Mouse (Mus musculus) bone marrow, adult 2 months (tissue): ENCODE measurements around the gene Fzr1. TPM values are rescaled to one million over a fixed set of nuclear protein-coding genes. Genes with fewer than 3 reads are reported as not detected.

ENCODE experiments used
- H3K27ac ChIP-seq: fragments of 200-500 bp; 2 replicates; pipeline ENCODE4 v1.5.1; 2012; ENCODE audit warnings: low read depth, mild to moderate bottlenecking, control low read depth, inconsistent platforms, low read length; ENCODE audit not compliant: control insufficient read depth, poor library complexity, insufficient read depth
- H3K4me1 ChIP-seq: fragments of 200-500 bp; 2 replicates; pipeline ENCODE4 v1.6.1; 2011; ENCODE audit warnings: low read length; ENCODE audit not compliant: control insufficient read depth, insufficient read depth
- H3K4me3 ChIP-seq: fragments of 200-500 bp; replicated peaks from 2 replicates; pipeline ENCODE3; 2011; ENCODE audit warnings: mild to moderate bottlenecking, low read depth, low read length, control low read depth; ENCODE audit not compliant: control insufficient read depth
- CTCF ChIP-seq: fragments of 200-500 bp; IDR thresholded peaks from 2 replicates; pipeline ENCODE4 v1.5.1; 2011; ENCODE audit warnings: low read length, control low read depth; ENCODE audit not compliant: control insufficient read depth, insufficient read depth
- POLR2A ChIP-seq: fragments of 200-500 bp; IDR thresholded peaks from 2 replicates; pipeline ENCODE4 v1.6.1; 2011; ENCODE audit warnings: low read depth, mild to moderate bottlenecking, control low read depth, low read length, borderline replicate concordance; ENCODE audit not compliant: control insufficient read depth
- WGBS: fragments of 180-500 bp; shearing (Covaris S2); methylation state at CpG from one replicate; pipeline ENCODE4 v1.1.7; 2018; 5-methylcytosine and 5-hydroxymethylcytosine counted together
- polyA plus RNA-seq: library from polyadenylated mRNA; stranded (reverse); fragments of >200 nt; gene quantifications from 2 replicates; pipeline ENCODE4 v1.2.4, GENCODE M21; 2011; ENCODE audit warnings: low replicate concordance; ENCODE audit not compliant: missing spikeins, insufficient read depth, insufficient read length

Fzr1 gene
- polyA plus RNA-seq, 1 experiment = 131 TPM

DNA sequence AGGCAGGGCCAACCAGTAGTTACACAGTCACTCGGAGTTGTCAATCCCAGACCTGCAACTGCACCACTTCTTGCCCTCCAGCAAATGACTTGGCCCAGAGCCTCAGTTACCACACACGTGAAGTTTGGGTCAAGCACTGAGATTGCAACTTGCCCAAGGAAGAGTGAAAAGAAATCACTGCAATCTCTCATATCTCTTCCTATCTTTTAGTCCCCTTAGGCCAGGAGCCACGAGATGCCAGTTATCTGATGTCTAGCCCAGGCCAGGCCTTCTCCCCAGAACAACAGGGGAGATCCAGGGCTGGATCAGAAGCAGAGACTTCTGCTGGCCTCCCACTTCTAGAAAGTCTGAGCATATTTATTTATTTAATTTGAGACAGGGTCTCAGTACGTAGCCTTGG lies 22.8 kb downstream of the Fzr1 start:
- TF ChIP-seq POLR2A (no peak), CTCF (no peak)
- H3K27ac ChIP-seq = no peak overlapping the region
- WGBS = 47% methylated on average over 4 of the region's 4 CpGs
- H3K4me3 ChIP-seq = no peak overlapping the region
- peaks cover 5% of the 10 kb centered on the region; the same call in 1 of the 2 replicates for H3K4me1 ChIP-seq

DNA sequence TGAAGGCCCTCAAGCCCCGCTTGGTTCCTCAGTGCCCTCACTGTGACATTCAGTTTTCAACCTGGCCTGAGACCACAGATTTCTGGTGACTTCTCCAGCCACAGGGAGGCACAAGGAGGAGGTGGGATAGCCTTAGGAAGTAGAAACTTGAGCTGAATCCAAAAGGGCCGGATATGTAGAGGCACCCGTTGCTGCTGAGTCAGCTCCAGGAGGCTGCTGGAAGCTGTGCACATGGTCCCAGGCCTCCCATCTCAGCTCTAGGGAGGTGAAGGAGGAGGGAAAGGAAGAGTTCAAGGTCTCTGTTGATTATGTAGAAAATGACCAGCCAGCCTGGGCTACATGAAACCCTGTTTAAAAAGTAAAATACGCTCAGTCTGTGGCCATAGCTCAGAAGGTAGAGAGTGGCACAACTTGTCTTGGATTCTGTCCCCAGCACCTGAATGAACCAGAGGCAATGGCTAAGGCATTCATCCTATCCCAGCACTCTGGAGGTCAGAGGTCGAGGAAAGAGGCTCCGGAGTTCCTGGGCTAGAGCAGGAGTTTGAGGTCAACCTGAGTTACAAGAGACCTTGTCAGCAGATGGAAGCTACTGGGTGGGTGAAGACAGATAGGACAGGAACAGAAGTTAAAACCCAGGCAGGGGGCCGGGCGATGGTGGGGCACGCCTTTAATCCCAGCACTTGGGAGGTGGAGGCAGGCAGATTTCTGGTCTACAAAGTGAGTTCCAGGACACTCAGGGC lies 23.4 kb downstream of the Fzr1 start:
- H3K4me3 ChIP-seq = no peak overlapping the region
- H3K4me1 ChIP-seq = peaks cover 5% of the 10 kb centered on the region; the same call in 1 of the 2 replicates
- TF ChIP-seq POLR2A (no peak), CTCF (no peak)
- no peak overlapping the region for H3K27ac ChIP-seq
- WGBS = 65% methylated on average over 9 of the region's 9 CpGs

DNA sequence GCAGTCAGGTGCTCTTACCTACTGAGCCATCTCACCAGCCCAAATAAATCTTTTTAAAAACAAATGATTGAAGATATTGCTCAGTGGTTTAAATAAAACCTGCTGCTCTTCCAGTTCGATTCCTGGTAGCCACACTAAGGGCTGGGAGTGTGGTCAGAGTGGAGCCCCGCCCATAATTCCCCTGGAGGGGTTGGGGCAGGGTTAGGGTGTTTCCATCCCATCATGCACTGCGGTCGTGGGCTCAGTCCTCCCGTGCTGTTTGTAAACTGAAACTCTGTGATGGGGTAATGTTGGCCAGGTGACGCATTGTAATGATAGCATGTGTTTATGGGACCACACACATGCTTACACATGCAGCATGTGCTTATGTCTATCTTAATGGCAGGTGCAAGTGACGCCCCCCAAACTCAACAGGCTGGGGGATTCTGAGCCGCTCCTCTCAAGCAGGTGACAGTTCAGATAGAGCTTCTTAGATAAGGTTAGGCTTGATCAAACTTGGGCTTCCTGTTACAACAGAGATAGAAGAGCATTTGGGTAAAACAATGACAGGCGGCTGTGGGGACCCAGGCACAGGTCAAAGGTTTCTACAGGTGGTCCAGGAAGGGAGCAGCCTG lies 26.5 kb downstream of the Fzr1 start:
- peaks cover 6% of the 10 kb centered on the region; the same call in 1 of the 2 replicates for H3K4me1 ChIP-seq
- 21% methylated on average over 9 of the region's 9 CpGs for WGBS
- H3K4me3 ChIP-seq = peak overlapping the region; percentile 18
- peak overlapping the region; percentile 54 for H3K27ac ChIP-seq
- TF ChIP-seq CTCF = no peak
- TF ChIP-seq POLR2A = no peak

DNA sequence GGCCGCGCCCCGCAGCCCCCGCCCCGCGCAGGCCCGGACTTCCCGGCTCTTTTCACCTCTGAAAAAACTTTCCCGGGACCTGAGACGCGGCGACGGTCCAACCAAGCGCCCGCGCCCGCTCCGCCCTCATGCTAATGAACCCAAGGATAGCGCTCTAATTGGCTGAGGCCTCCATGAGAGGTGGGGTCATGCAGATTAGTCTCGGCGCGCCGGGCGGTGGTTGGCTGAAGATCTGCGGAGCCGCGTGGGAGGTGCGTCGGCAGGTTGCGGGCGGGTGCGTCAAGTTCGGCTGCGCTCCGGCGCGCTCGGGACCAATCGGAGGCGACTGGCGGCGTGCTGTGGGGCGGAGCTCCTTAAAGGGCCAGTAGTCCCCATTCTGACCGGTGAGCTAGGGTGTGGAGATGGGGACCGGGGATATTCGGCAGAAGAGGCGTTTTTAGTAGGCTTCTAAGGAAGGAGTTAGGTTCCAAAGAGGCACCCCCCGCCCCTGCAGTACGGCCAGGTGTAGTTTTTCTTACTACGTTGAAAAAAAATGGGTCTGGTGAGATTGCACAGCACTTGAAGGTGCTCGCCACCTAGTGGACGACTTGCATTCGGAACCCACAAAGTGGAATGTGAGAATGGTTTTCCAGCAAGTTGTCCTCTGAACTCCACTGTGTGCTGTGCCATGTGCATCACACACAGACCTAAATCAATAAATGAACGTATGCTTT lies 27.8 kb downstream of the Fzr1 start, which contains the start of gene Hmg20b:
Gene Hmg20b, minus strand, starts transcription at position 130 of the 713 bp plus-strand sequence.
- H3K4me1 ChIP-seq = peaks cover 4% of the 10 kb centered on the region; the same call in 1 of the 2 replicates
- TF ChIP-seq POLR2A (no peak), CTCF (peak; percentile 82)
- WGBS = under 1% methylated on average over 54 of the region's 54 CpGs

DNA sequence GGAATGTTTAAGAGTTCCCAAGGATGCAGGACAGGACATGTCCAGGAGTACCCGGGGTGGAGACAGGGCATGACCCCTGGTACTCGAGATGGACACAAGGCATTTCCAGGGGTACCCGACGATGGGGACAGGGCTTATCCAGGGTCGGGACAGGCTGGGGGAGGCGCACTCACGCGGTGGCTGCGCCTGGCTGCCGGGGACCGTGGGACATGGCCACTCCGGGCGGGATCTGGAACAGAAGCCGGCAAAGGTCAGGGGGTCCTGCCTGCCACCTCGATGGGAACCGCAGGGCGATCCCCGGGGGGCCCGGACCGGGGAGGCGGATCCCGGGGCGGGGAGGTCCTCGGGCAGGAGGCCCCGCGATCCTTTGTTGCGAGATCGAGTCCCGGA lies 28.4 kb downstream of the Fzr1 start:
- H3K27ac ChIP-seq = peak overlapping the region; percentile 66
- under 1% methylated on average over 29 of the region's 29 CpGs for WGBS
- H3K4me1 ChIP-seq = peaks cover 4% of the 10 kb centered on the region
- no peak for TF ChIP-seq CTCF
- TF ChIP-seq POLR2A = no peak
- peak overlapping the region; percentile 84 for H3K4me3 ChIP-seq

More for the DNA sequence above, 27.8 kb downstream of the Fzr1 start, which contains the start of gene Hmg20b:
- peak within 1 kb of the TSS; percentile 84 for H3K4me3 ChIP-seq
- H3K27ac ChIP-seq = peak within 1 kb of the TSS; percentile 79

DNA sequence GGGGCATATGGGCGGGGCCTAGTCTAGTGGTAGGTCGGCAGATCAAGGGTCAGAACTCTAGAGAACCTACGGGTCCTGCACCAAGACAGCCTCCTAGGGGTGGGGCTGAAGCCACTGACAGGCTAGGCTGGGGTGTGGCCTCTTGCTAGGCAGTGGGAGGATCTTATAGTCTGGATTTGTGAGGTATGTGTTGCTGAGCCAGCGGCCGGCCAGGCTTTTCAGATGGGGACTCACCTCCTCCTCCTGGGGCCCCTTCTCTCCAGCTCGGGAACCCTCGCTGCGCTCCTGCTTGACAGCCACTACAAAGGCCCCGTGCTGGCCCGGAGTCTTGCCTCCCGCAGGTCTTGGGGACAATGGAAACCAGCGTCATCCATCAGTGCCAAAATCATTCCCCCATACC lies 29.2 kb downstream of the Fzr1 start:
- H3K27ac ChIP-seq = no peak overlapping the region; the same call in 1 of the 2 replicates

DNA sequence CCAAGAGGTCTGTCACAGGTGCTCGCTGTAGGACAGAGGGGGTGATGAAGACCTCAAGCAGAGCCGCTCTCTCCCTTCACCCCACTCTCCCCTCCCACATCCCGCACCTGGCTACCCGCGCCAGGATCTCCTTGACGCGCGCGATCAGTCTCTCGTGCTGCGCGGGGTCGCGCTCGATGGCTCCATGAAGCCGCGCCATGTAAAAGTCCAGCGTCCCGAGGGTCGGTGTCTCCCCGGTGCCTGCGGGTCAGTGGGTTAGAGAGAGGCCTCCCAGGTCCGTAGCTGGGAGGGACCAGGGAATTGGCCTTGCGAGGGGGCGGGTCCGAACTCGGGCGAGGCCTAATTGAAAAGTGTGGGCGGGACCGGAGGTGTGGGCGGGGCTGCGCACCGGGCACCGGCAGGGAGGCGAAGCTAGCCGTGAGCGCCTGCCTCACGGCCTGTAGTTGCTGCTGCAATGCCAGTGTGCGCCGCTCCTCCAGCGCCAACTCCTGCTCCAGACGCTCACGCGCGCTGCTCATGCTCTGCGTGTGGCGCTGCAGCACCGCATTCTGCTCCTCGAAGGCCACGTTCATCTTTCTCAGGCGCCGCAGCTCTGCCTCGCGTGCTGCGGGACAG lies 31.8 kb downstream of the Fzr1 start:
- TF ChIP-seq POLR2A = peak; percentile 60; the same call in 1 of the 2 replicates
- TF ChIP-seq CTCF = peak; percentile 22; the same call in 1 of the 2 replicates
- Histone ChIP-seq H3K4me1 (peaks cover 5% of the 10 kb centered on the region), H3K4me3 (peak overlapping the region; percentile 37), H3K27ac (peak overlapping the region; percentile 61; the same call in 1 of the 2 replicates)
- 14% methylated on average over 55 of the region's 55 CpGs for WGBS

More for the DNA sequence above, 29.2 kb downstream of the Fzr1 start:
- H3K4me3 ChIP-seq = peak overlapping the region; percentile 84
- TF ChIP-seq CTCF (no peak), POLR2A (no peak)
- H3K4me1 ChIP-seq = peaks cover 5% of the 10 kb centered on the region
- WGBS = 21% methylated on average over 12 of the region's 12 CpGs
